Mouse (Mus musculus): Measurements from ENCODE around the gene Pnpla1. TPM values are rescaled to one million over a fixed set of nuclear protein-coding genes. Genes with fewer than 3 reads are reported as not detected.
A peak's percentile ranks its signal among the peaks of the same experiment; 100 is the strongest.

Gene Pnpla1
- polyA plus RNA-seq, 1 experiment from 2014 or later: not detected

GRCm38 (mm10) chr17:28874216-28874615 is 16.0 kb downstream of the Pnpla1 start:
- no peak overlapping the region for H3K27ac ChIP-seq (ENCODE audit: low read depth, low read length)
- no peak overlapping the region for H3K4me2 ChIP-seq (replicated peaks; ENCODE audit: low read depth, low read length)
- H3K4me3 ChIP-seq (ENCODE audit: low read depth, low read length): no peak overlapping the region
- DNase-seq (ENCODE audit: low spot score) (no peak), ATAC-seq (ENCODE audit: low FRiP score) (no peak)
- WGBS: 94% methylated on average over 4 of the region's 4 CpGs
- no peak overlapping the region for H3K9ac ChIP-seq (ENCODE audit: low read depth, low read length)
- no peaks in the 10 kb centered on the region for H3K9me3 ChIP-seq (ENCODE audit: control insufficient read depth, low read length)
- H3K27me3 ChIP-seq (ENCODE audit: control insufficient read depth, insufficient read depth, low read length): no peaks in the 10 kb centered on the region
- no peaks in the 10 kb centered on the region for H3K4me1 ChIP-seq (replicated peaks; ENCODE audit: control insufficient read depth, insufficient read depth, low read length)
- no peaks in the 10 kb centered on the region for H3K36me3 ChIP-seq (ENCODE audit: control insufficient read depth, insufficient read depth, low read length)

- no peak for ATAC-seq (ENCODE audit: low FRiP score)
- DNase-seq (ENCODE audit: low spot score): no peak
These were observed 16.6 kb downstream of the Pnpla1 start for GRCm38 (mm10) chr17:28874825-28875224.

GRCm38 (mm10) chr17:28875316-28875715 is 17.1 kb downstream of the Pnpla1 start:
- 54% methylated on average over 8 of the region's 8 CpGs for WGBS
- H3K4me2 ChIP-seq (replicated peaks; ENCODE audit: low read depth, low read length): no peak overlapping the region
- no peak overlapping the region for H3K4me3 ChIP-seq (ENCODE audit: low read depth, low read length)
- H3K9me3 ChIP-seq (ENCODE audit: control insufficient read depth, low read length): no peaks in the 10 kb centered on the region
- no peak for ATAC-seq (ENCODE audit: low FRiP score)
- no peak for DNase-seq (ENCODE audit: low spot score)
- H3K27me3 ChIP-seq (ENCODE audit: control insufficient read depth, insufficient read depth, low read length): no peaks in the 10 kb centered on the region; the same call in 1 of the 2 replicates
- H3K4me1 ChIP-seq (replicated peaks; ENCODE audit: control insufficient read depth, insufficient read depth, low read length): no peaks in the 10 kb centered on the region
- H3K27ac ChIP-seq (ENCODE audit: low read depth, low read length): no peak overlapping the region
- no peaks in the 10 kb centered on the region for H3K36me3 ChIP-seq (ENCODE audit: control insufficient read depth, insufficient read depth, low read length)
- no peak overlapping the region for H3K9ac ChIP-seq (ENCODE audit: low read depth, low read length)

More at GRCm38 (mm10) chr17:28874825-28875224, 16.6 kb downstream of the Pnpla1 start:
- no peaks in the 10 kb centered on the region for H3K27me3 ChIP-seq (ENCODE audit: control insufficient read depth, insufficient read depth, low read length)
- no peaks in the 10 kb centered on the region for H3K36me3 ChIP-seq (ENCODE audit: control insufficient read depth, insufficient read depth, low read length)
- no peaks in the 10 kb centered on the region for H3K9me3 ChIP-seq (ENCODE audit: control insufficient read depth, low read length)
- H3K27ac ChIP-seq (ENCODE audit: low read depth, low read length): no peak overlapping the region
- no peak overlapping the region for H3K9ac ChIP-seq (ENCODE audit: low read depth, low read length)
- H3K4me1 ChIP-seq (replicated peaks; ENCODE audit: control insufficient read depth, insufficient read depth, low read length): no peaks in the 10 kb centered on the region
- H3K4me3 ChIP-seq (ENCODE audit: low read depth, low read length): no peak overlapping the region
- WGBS: 79% methylated on average over 7 of the region's 7 CpGs
- no peak overlapping the region for H3K4me2 ChIP-seq (replicated peaks; ENCODE audit: low read depth, low read length)

- H3K4me3 ChIP-seq (ENCODE audit: low read depth, low read length): no peak overlapping the region
- H3K9me3 ChIP-seq (ENCODE audit: control insufficient read depth, low read length): no peaks in the 10 kb centered on the region
- WGBS: 79% methylated on average over 5 of the region's 5 CpGs
- H3K27ac ChIP-seq (ENCODE audit: low read depth, low read length): no peak overlapping the region
- no peak for DNase-seq (ENCODE audit: low spot score)
- peaks cover 4% of the 10 kb centered on the region; the same call in 1 of the 2 replicates for H3K27me3 ChIP-seq (ENCODE audit: control insufficient read depth, insufficient read depth, low read length)
- H3K4me1 ChIP-seq (replicated peaks; ENCODE audit: control insufficient read depth, insufficient read depth, low read length): no peaks in the 10 kb centered on the region
- no peak for ATAC-seq (ENCODE audit: low FRiP score)
- H3K36me3 ChIP-seq (ENCODE audit: control insufficient read depth, insufficient read depth, low read length): no peaks in the 10 kb centered on the region
- no peak overlapping the region for H3K9ac ChIP-seq (ENCODE audit: low read depth, low read length)
- H3K4me2 ChIP-seq (replicated peaks; ENCODE audit: low read depth, low read length): no peak overlapping the region
These were observed 18.1 kb downstream of the Pnpla1 start for GRCm38 (mm10) chr17:28876331-28876730.

GRCm38 (mm10) chr17:28876821-28877220 is 18.6 kb downstream of the Pnpla1 start:
- no peaks in the 10 kb centered on the region for H3K9me3 ChIP-seq (ENCODE audit: control insufficient read depth, low read length)
- H3K9ac ChIP-seq (ENCODE audit: low read depth, low read length): no peak overlapping the region
- ATAC-seq (ENCODE audit: low FRiP score): no peak
- H3K36me3 ChIP-seq (ENCODE audit: control insufficient read depth, insufficient read depth, low read length): no peaks in the 10 kb centered on the region
- WGBS: 18% methylated on average over 19 of the region's 19 CpGs
- H3K27ac ChIP-seq (ENCODE audit: low read depth, low read length): no peak overlapping the region
- H3K4me3 ChIP-seq (ENCODE audit: low read depth, low read length): no peak overlapping the region
- DNase-seq (ENCODE audit: low spot score): peak; percentile 71
- peaks cover 4% of the 10 kb centered on the region; the same call in 1 of the 2 replicates for H3K27me3 ChIP-seq (ENCODE audit: control insufficient read depth, insufficient read depth, low read length)
- 0 out of 2 replicates have a peak overlapping the region, but pooled peaks have one; percentile 23 for H3K4me2 ChIP-seq (replicated peaks; ENCODE audit: low read depth, low read length)
- H3K4me1 ChIP-seq (replicated peaks; ENCODE audit: control insufficient read depth, insufficient read depth, low read length): no peaks in the 10 kb centered on the region

GRCm38 (mm10) chr17:28879931-28880391 is 21.8 kb downstream of the Pnpla1 start:
- Histone ChIP-seq H3K9me3 (ENCODE audit: control insufficient read depth, low read length) (no peaks in the 10 kb centered on the region), H3K4me1 (replicated peaks; ENCODE audit: control insufficient read depth, insufficient read depth, low read length) (no peaks in the 10 kb centered on the region), H3K27ac (ENCODE audit: low read depth, low read length) (no peak overlapping the region), H3K4me2 (replicated peaks; ENCODE audit: low read depth, low read length) (no peak overlapping the region), H3K27me3 (ENCODE audit: control insufficient read depth, insufficient read depth, low read length) (peaks cover 4% of the 10 kb centered on the region; the same call in 1 of the 2 replicates), H3K9ac (ENCODE audit: low read depth, low read length) (no peak overlapping the region), H3K36me3 (ENCODE audit: control insufficient read depth, insufficient read depth, low read length) (no peaks in the 10 kb centered on the region), H3K4me3 (ENCODE audit: low read depth, low read length) (no peak overlapping the region)
- WGBS: 6% methylated on average over 18 of the region's 18 CpGs
- DNase-seq (ENCODE audit: low spot score) (peak; percentile 92), ATAC-seq (ENCODE audit: low FRiP score) (peak; percentile 56; the same call in 1 of the 2 replicates)

- Histone ChIP-seq H3K9me3 (ENCODE audit: control insufficient read depth, low read length) (no peaks in the 10 kb centered on the region), H3K4me2 (replicated peaks; ENCODE audit: low read depth, low read length) (no peak overlapping the region), H3K27me3 (ENCODE audit: control insufficient read depth, insufficient read depth, low read length) (peaks cover 4% of the 10 kb centered on the region; the same call in 1 of the 2 replicates), H3K9ac (ENCODE audit: low read depth, low read length) (no peak overlapping the region), H3K27ac (ENCODE audit: low read depth, low read length) (no peak overlapping the region), H3K4me1 (replicated peaks; ENCODE audit: control insufficient read depth, insufficient read depth, low read length) (no peaks in the 10 kb centered on the region), H3K4me3 (ENCODE audit: low read depth, low read length) (no peak overlapping the region), H3K36me3 (ENCODE audit: control insufficient read depth, insufficient read depth, low read length) (no peaks in the 10 kb centered on the region)
- 5% methylated on average over 12 of the region's 12 CpGs for WGBS
- ATAC-seq (ENCODE audit: low FRiP score): no peak
- DNase-seq (ENCODE audit: low spot score): peak; percentile 87
These were observed 24.1 kb downstream of the Pnpla1 start for GRCm38 (mm10) chr17:28882316-28882715.

- H3K9ac ChIP-seq (ENCODE audit: low read depth, low read length): no peak overlapping the region
- H3K36me3 ChIP-seq (ENCODE audit: control insufficient read depth, insufficient read depth, low read length): no peaks in the 10 kb centered on the region
- no peak overlapping the region for H3K4me3 ChIP-seq (ENCODE audit: low read depth, low read length)
- H3K27me3 ChIP-seq (ENCODE audit: control insufficient read depth, insufficient read depth, low read length): peaks cover 4% of the 10 kb centered on the region; the same call in 1 of the 2 replicates
- ATAC-seq (ENCODE audit: low FRiP score) (no peak), DNase-seq (ENCODE audit: low spot score) (no peak)
- no peak overlapping the region for H3K4me2 ChIP-seq (replicated peaks; ENCODE audit: low read depth, low read length)
- H3K4me1 ChIP-seq (replicated peaks; ENCODE audit: control insufficient read depth, insufficient read depth, low read length): no peaks in the 10 kb centered on the region
- no peaks in the 10 kb centered on the region for H3K9me3 ChIP-seq (ENCODE audit: control insufficient read depth, low read length)
- H3K27ac ChIP-seq (ENCODE audit: low read depth, low read length): no peak overlapping the region
- 59% methylated on average over 8 of the region's 8 CpGs for WGBS
These were observed 24.6 kb downstream of the Pnpla1 start for GRCm38 (mm10) chr17:28882810-28883209.

- no peaks in the 10 kb centered on the region for H3K4me1 ChIP-seq (replicated peaks; ENCODE audit: control insufficient read depth, insufficient read depth, low read length)
- H3K9me3 ChIP-seq (ENCODE audit: control insufficient read depth, low read length): no peaks in the 10 kb centered on the region; the same call in 1 of the 2 replicates
- no peak for DNase-seq (ENCODE audit: low spot score)
- ATAC-seq (ENCODE audit: low FRiP score): no peak
- H3K4me3 ChIP-seq (ENCODE audit: low read depth, low read length): no peak overlapping the region
- no peaks in the 10 kb centered on the region for H3K36me3 ChIP-seq (ENCODE audit: control insufficient read depth, insufficient read depth, low read length)
- no peak overlapping the region for H3K9ac ChIP-seq (ENCODE audit: low read depth, low read length)
- no peak overlapping the region for H3K4me2 ChIP-seq (replicated peaks; ENCODE audit: low read depth, low read length)
- WGBS: 72% methylated on average over 10 of the region's 10 CpGs
- peaks cover 4% of the 10 kb centered on the region; the same call in 1 of the 2 replicates for H3K27me3 ChIP-seq (ENCODE audit: control insufficient read depth, insufficient read depth, low read length)
- H3K27ac ChIP-seq (ENCODE audit: low read depth, low read length): no peak overlapping the region
These were observed 25.8 kb downstream of the Pnpla1 start for GRCm38 (mm10) chr17:28883941-28884516.
